Mouse (Mus musculus) yolk sac, embryonic 10.5 days (tissue): ENCODE results near the gene Lgals8.
A peak's percentile ranks its signal among the peaks of the same experiment; 100 is the strongest.

Experiments used
- DNase-seq: peaks from one replicate; pipeline ENCODE4 v3.0.0-alpha.2; 2017; ENCODE audit warnings: low spot score

Lgals8 gene

DNA sequence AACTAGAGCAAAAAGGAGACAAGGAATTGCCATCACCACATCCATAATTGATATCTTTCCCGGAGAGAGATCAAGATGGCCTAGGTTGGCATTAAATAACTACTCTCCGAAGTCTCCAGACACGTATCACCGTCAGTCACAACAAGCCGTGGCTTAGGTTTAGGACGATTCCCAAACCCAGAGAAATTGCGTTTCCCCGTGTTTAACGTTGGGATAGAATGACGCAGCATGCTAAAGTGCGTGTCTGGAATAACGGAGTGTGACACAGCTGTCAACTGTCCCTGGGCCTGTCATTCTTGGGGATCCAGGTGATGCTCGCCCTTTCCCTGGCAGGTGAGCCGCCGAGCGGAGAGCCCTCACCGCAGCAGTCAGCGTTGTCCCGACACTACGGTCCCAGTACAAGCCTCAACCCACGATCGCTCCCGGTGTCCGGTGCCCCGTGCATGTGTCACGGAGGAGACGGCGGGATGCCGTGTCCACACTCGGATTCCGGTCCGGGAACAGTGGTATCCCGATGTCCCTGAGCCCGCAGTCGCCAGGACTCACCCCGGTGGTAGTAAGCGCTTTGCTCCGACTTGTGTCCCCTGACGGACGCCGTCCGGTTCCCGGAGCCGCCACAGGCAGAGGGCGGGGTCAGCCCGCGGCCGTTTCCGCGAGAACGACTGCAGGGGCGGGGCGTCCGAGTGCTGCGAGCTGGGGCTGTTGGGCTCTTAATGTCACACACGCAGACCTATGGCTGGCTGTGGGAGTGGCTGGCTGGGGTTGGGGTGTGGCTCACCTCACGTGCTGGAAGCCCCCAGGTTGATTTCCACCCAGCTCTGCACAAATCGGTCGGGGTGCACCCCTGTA is 3.6 kb downstream of the Lgals8 start:
- DNase-seq: peak; percentile 94

DNA sequence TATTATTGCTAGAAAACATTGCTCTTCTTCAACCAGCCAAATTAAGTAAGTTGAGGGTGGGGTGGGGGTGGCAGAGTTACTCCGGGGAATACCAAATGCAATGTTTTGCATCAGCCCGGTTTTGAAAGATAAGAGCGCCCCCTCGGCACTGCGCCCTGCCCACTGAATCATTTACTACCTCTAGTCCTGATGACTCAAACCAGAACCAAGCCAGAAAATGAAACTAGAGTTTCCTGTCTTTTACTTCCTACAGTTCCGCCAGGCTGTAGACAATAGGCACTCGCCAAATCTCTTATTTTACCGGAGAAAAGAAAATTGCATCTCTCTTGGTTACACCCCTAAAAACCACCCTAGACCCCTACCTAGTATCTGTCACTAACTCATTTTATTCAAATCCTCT is 4.3 kb downstream of the Lgals8 start:
- peak; percentile 42 for DNase-seq

- DNase-seq: peak; percentile 61
These were observed 8.0 kb downstream of the Lgals8 start for GRCm38 (mm10) chr13:12456711-12457110.

DNA sequence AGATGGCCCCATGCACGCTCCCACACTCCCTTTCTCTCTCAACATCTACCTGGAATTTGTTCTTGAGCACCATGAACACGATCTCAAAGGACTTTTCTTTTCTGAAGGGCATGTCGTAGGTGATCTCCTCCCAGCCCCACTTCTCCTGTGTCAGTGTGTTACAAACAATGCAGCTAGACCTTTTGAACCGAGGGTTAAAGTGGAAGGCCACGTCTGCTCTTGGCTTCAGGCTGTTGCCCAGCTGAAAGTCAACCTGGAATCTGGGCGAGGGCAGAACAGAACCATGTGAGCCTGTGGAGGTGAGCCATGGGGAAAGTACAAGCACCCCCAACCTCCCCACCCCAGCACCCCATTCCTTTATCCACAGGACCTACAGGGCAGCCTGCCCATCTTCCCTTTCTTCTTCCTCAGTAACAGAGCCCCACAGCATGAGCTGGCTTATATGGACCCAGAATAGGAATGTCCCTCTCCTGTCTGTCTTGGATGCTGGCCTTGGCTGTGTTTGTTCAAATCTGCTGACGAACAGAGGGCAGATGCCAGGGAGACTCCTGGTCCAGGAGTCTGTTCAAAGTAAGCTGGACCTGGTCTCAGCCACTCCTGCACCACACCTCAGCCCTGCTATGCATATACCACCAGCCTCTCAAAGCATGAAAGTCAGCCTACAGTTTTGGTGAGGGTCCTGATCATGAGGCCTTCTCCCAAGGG is 9.9 kb downstream of the Lgals8 start:
- no peak for DNase-seq

- DNase-seq: no peak
These were observed 11.6 kb downstream of the Lgals8 start for GRCm38 (mm10) chr13:12453150-12453549.

DNA sequence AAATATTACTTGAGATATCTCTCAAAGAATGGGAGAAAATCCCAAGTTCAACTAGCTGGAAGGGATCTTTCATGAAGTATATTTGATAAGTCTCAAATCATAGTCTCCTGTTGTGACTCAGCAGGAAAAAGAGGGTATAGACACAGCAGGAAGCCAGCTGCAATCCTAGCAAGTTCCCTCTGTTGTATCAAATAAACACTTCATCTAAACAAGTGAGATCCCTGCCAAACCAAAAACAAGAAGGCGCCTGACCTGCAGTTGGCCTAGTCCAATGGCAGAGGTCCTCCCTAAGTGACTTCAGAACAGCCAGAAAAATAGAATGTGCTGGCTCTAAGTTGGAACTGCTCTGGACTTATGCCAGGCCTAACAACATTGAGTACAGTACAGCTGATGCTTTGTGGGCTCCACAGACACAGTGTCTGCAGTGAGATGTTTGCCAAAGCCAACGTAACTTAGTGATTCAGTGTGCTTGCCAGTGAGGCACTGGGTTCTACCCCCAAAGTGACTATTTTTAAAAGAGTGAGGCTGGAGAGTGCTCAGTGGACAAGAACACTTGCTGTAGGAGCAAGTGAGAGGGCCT is 22.6 kb downstream of the Lgals8 start:
- DNase-seq: no peak

DNA sequence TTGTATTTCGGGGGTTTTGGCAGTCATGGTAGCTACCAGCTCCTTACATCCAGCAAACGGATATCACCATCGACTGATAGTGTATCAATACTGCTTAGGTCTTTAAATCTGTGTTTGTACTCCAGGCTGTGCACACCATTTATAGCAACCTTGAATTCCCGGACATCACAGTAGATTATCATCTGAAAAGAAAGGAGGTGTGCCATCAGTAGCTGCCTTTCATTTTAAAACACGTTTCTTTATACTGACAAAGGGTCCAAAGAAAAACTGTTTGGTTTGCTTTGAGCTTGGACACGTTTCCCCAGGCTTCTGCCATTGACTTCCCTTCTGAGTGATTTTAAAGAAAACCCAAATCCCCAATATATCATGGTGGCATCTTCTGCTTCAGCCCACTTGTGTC is 23.9 kb downstream of the Lgals8 start:
- no peak for DNase-seq

DNA sequence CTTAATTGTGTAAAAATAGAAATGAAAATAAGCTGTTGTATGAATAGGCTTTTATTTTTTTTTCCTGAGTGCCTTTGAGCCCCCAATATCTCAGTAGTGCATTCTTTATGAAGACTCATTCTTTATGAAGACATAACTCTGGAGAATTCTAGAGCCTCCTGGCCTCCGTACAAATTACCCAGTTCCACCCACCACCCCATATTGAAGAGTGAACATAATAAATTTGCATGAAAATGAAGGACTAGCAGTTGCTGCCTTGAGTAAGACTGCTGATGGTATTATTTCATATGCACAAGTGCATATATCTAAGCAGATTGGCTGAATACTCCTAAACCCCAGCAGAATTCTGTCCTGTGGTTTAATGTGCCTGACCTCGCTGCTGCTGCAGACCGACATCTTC is 25.2 kb downstream of the Lgals8 start:
- no peak for DNase-seq

DNA sequence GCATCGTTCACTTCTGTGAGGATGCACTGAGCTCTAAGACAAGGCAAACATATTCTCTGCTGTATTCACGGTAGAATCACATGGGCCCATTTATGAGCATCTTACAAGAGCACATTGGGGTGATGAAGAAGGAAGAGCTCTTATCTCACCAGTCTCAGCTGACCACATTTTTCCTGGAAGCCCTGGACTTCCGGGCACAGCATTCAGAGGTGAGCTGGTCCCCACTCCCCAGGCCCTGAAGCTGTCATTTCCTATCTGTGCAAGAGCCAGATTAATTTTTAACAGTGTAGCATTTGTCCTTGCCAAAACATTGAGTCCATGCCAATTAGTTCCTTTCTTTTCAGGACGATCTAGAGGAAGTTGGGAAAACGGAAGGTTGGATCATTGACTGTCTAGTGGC is 30.9 kb downstream of the Lgals8 start:
- DNase-seq: peak; percentile 32

- DNase-seq: no peak
These were observed 36.2 kb downstream of the Lgals8 start for GRCm38 (mm10) chr13:12428556-12428955.

DNA sequence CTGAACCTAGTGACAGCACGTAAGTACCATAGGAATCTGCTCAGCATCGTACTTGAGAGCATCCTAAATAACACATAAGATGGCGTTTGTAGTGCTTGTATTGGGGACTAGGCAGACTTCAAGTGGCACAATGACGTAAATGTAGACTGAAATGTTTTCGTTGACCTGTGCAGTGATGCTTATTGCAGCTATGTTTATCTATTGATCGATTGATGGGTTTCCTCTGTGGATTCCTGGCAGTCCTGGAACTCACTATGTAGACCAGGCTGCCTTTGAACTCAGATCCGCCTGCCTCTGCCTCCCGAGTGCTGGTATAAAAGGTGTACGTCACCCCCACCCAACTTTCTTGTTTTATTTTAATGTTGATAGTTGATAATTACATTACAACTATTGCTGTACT is 44.1 kb downstream of the Lgals8 start:
- DNase-seq: no peak

GRCm38 (mm10) chr13:12412016-12412415 is 52.7 kb downstream of the Lgals8 start:
- peak; percentile 6 for DNase-seq

DNA sequence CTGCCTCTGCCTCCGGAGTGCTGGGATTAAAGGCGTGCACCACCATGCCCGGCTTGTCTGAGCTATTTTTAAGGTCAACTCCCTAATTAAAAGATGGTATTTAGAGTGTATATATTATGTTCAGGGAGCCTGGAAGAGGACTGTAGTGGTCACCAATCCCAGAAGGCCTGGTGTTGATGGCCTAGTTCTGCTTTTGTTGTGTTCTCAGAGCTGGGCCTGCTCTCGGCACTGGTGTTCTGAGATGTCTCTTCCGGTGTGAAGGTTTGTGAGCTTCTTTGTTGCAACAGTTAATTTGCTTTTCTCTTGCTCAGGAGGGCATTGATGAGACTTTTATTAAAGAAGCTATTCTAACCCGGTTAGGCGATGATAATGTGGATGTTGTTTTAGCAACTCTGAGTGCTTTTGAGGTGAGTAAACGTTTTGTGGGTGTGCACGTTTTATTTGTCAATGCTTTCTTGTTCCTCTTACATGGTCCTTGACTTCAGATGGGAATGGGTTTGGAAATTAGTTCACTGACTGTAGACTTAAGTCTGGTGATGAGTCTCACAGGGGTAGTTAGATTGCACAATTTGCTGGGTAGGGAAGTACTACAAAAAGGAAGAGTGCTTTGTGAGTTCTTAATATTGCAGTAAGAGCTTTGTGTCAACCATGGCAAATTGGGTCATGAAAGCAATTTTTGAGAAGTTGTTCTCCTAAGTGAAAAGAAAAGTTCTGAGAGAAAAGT is 56.2 kb downstream of the Lgals8 start:
- no peak for DNase-seq

DNA sequence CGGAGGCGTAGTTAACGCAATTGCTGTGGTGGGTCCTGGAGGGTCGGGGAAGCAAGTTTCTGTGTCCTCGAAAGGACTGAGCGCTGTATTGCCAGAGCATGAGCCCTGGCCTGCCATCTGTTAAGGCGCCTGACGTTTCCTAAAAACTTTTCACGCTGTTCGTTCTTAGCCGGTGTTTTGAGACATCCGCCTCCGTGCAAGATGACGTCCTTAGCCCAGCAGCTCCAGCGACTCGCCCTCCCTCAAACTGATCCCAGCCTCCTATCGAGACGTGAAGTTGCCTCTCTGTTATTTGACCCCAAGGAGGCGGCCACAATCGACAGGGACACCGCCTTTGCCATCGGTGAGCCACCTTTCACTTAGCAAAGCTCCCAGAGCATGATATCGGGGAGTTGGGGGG is 69.2 kb downstream of the Lgals8 start:
- peak; percentile 3 for DNase-seq

DNA sequence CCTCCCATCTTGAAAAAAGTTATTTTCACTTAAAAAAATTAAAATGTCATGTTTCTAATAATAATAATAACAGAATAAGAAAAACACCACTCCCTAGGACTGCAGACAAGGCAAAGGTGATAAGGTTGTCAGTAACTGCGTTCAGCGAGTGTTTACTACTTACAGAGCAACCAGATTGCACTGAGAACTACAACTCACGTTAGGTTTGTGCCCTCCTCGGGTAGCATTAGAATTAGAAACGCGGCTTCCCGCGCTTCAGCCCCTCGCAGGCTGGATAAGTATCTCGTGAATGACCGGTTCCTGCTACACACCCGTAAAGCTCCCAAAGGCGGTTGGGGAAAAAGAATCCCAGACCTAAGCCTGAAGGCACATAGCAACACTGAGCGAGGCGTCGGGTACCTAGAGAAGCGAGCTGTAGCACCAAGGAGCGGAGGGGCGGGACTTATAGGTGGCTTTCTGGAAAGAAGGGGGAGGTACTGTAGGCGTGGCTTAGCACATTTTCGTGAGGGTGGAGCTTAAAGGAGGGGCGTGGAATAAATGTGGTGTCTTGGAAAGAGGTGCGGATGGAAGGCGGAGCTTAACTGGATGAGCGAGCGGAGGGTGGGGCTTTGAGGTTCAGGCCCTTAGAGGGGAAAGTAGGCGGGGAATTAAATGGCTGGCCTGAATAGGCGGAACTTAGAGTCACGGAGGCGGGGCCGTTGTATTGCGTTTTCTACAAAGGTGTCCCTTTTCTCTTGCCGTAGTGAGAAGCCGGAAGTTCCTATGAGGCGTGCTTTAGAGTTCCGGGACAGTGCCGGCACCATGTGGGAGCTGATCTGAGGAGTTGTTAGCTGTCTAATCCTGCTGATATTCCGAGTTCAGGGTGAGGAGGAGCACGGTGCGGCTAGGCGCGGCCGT is 69.9 kb downstream of the Lgals8 start, which contains the start of gene Heatr1:
Heatr1 (plus strand) TSS at position 419 of the 897 bp plus-strand sequence.
- DNase-seq: peak; percentile 98
